Mouse (Mus musculus): ENCODE results near the gene Abraxas1. TPM values are rescaled to one million over a fixed set of nuclear protein-coding genes. Genes with fewer than 3 reads are reported as not detected.
A peak's percentile ranks its signal among the peaks of the same experiment; 100 is the strongest.

Abraxas1 gene
- 32.2 and 33.0 TPM in 2 replicates for polyA plus RNA-seq (2015; fragmentation: Nextera tagmentation; extraction: Ambion mirVana)

GRCm38 (mm10) chr5:100820483-100821184, at the start of gene Abraxas1:
Gene Abraxas1, minus strand, starts transcription at chr5:100820965.
- Histone ChIP-seq H3K9ac (ENCODE audit: low read length) (peak within 1 kb of the TSS; percentile 98), H3K4me2 (ENCODE audit: low read depth, low read length) (peak within 1 kb of the TSS; percentile 77), H3K27me3 (ENCODE audit: control insufficient read depth, insufficient read depth, low read depth, low read length) (no peaks in the 10 kb centered on the region), H3K4me3 (ENCODE audit: low read length) (peak within 1 kb of the TSS; percentile 83), H3K27ac (ENCODE audit: low read length) (peak within 1 kb of the TSS; percentile 75), H3K36me3 (ENCODE audit: control insufficient read depth, insufficient read depth, low read length) (no peaks in the 10 kb centered on the region), H3K9me3 (ENCODE audit: control insufficient read depth, low read length) (no peaks in the 10 kb centered on the region), H3K4me1 (replicated peaks; ENCODE audit: control insufficient read depth, insufficient read depth, low read length) (0 out of 2 replicates have a peak, but pooled peaks cover 2% of the 10 kb centered on the region)
- under 1% methylated on average over 63 of the region's 63 CpGs for WGBS
- ATAC-seq (ENCODE audit: low read depth): peak; percentile 97

DNA sequence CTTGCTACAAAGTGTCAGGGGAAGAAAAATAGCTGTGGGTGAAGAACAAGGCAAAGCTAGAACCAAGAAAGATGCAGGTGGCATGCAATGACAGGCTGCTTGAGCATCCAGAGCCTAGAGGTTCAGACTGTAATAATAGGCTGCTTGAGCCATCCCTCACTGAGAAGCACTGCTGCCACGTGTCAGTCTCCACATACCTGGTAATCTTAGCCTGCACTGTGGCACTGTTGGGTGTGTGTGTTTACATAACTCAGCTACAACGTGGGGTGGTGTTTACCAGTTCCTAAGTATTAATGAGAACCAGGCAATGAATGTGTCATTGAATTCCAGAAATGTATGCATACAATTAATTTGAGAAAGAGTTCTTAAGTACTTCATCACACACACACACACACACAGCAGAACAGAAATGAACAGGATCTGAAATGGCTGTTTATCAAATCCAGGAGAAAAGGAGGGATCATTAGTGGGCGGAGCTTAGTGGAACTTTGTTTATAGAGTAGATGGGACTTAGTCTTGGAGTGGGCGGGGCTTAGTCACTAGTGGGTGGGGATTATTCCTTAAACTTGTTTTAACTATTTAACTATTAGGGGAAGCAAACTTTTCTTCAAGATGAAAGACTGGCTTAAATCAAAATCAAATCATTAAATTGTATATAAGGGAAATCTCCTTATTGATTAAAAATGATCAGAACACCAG, 48.6 kb upstream of the Abraxas1 start:
- Histone ChIP-seq H3K4me3 (ENCODE audit: low read length) (no peak overlapping the region), H3K4me1 (replicated peaks; ENCODE audit: control insufficient read depth, insufficient read depth, low read length) (no peaks in the 10 kb centered on the region), H3K27me3 (ENCODE audit: control insufficient read depth, insufficient read depth, low read depth, low read length) (no peaks in the 10 kb centered on the region), H3K4me2 (ENCODE audit: low read depth, low read length) (no peak overlapping the region), H3K9me3 (ENCODE audit: control insufficient read depth, low read length) (no peaks in the 10 kb centered on the region; the same call in none of the 2 replicates), H3K27ac (ENCODE audit: low read length) (no peak overlapping the region), H3K9ac (ENCODE audit: low read length) (no peak overlapping the region), H3K36me3 (ENCODE audit: control insufficient read depth, insufficient read depth, low read length) (no peaks in the 10 kb centered on the region)
- 47% methylated on average over 4 of the region's 4 CpGs for WGBS
- no peak for ATAC-seq (ENCODE audit: low read depth)

DNA sequence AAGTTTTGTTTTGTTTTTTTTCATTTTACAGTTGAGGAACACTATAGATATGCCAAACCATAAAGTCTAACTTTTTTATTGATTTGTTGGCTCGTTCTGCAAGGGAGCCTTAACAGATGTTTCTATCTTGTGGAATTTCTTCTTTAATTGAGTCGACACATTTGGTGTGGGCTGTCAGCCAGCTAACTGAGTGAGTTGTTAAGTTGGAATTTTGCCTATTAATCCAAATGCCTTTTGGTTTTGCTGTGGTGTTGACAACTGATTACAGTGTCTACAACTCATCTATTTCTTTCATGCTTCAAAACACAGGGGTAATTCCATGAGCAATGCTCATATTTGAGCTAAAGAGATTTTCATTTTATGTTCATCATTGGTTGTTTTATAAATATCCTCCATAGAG, 45.4 kb upstream of the Abraxas1 start:
- WGBS: 59% methylated on average over 2 of the region's 2 CpGs
- Histone ChIP-seq H3K27me3 (ENCODE audit: control insufficient read depth, insufficient read depth, low read depth, low read length) (no peaks in the 10 kb centered on the region), H3K36me3 (ENCODE audit: control insufficient read depth, insufficient read depth, low read length) (no peaks in the 10 kb centered on the region), H3K4me2 (ENCODE audit: low read depth, low read length) (no peak overlapping the region), H3K4me1 (replicated peaks; ENCODE audit: control insufficient read depth, insufficient read depth, low read length) (no peaks in the 10 kb centered on the region), H3K4me3 (ENCODE audit: low read length) (no peak overlapping the region), H3K27ac (ENCODE audit: low read length) (no peak overlapping the region), H3K9ac (ENCODE audit: low read length) (no peak overlapping the region), H3K9me3 (ENCODE audit: control insufficient read depth, low read length) (no peaks in the 10 kb centered on the region; the same call in 1 of the 2 replicates)
- ATAC-seq (ENCODE audit: low read depth): no peak

- H3K4me1 ChIP-seq (replicated peaks; ENCODE audit: control insufficient read depth, insufficient read depth, low read length): no peaks in the 10 kb centered on the region
- H3K27me3 ChIP-seq (ENCODE audit: control insufficient read depth, insufficient read depth, low read depth, low read length): no peaks in the 10 kb centered on the region
- H3K27ac ChIP-seq (ENCODE audit: low read length): no peak overlapping the region
- 81% methylated on average over 6 of the region's 6 CpGs for WGBS
- no peak overlapping the region for H3K4me2 ChIP-seq (ENCODE audit: low read depth, low read length)
- no peak overlapping the region for H3K4me3 ChIP-seq (ENCODE audit: low read length)
- no peaks in the 10 kb centered on the region for H3K9me3 ChIP-seq (ENCODE audit: control insufficient read depth, low read length)
- H3K9ac ChIP-seq (ENCODE audit: low read length): no peak overlapping the region
- H3K36me3 ChIP-seq (ENCODE audit: control insufficient read depth, insufficient read depth, low read length): no peaks in the 10 kb centered on the region
- no peak for ATAC-seq (ENCODE audit: low read depth)
Measured at GRCm38 (mm10) chr5:100864438-100864837, 43.7 kb upstream of the Abraxas1 start.

- H3K4me2 ChIP-seq (ENCODE audit: low read depth, low read length): no peak overlapping the region
- H3K9ac ChIP-seq (ENCODE audit: low read length): no peak overlapping the region
- no peaks in the 10 kb centered on the region for H3K36me3 ChIP-seq (ENCODE audit: control insufficient read depth, insufficient read depth, low read length)
- 77% methylated on average over 2 of the region's 2 CpGs for WGBS
- H3K9me3 ChIP-seq (ENCODE audit: control insufficient read depth, low read length): no peaks in the 10 kb centered on the region
- H3K4me3 ChIP-seq (ENCODE audit: low read length): no peak overlapping the region
- ATAC-seq (ENCODE audit: low read depth): no peak
- H3K27me3 ChIP-seq (ENCODE audit: control insufficient read depth, insufficient read depth, low read depth, low read length): no peaks in the 10 kb centered on the region
- no peak overlapping the region for H3K27ac ChIP-seq (ENCODE audit: low read length)
- no peaks in the 10 kb centered on the region for H3K4me1 ChIP-seq (replicated peaks; ENCODE audit: control insufficient read depth, insufficient read depth, low read length)
Measured at GRCm38 (mm10) chr5:100863091-100863490, 42.3 kb upstream of the Abraxas1 start.

GRCm38 (mm10) chr5:100861811-100862210, 41.0 kb upstream of the Abraxas1 start:
- no peak overlapping the region for H3K4me3 ChIP-seq (ENCODE audit: low read length)
- no peak overlapping the region for H3K4me2 ChIP-seq (ENCODE audit: low read depth, low read length)
- ATAC-seq (ENCODE audit: low read depth): peak; percentile 43; the same call in 1 of the 2 replicates
- no peaks in the 10 kb centered on the region for H3K4me1 ChIP-seq (replicated peaks; ENCODE audit: control insufficient read depth, insufficient read depth, low read length)
- H3K36me3 ChIP-seq (ENCODE audit: control insufficient read depth, insufficient read depth, low read length): no peaks in the 10 kb centered on the region
- no peak overlapping the region for H3K9ac ChIP-seq (ENCODE audit: low read length)
- 74% methylated on average over 7 of the region's 7 CpGs for WGBS
- no peaks in the 10 kb centered on the region for H3K27me3 ChIP-seq (ENCODE audit: control insufficient read depth, insufficient read depth, low read depth, low read length)
- no peak overlapping the region for H3K27ac ChIP-seq (ENCODE audit: low read length)
- H3K9me3 ChIP-seq (ENCODE audit: control insufficient read depth, low read length): no peaks in the 10 kb centered on the region

DNA sequence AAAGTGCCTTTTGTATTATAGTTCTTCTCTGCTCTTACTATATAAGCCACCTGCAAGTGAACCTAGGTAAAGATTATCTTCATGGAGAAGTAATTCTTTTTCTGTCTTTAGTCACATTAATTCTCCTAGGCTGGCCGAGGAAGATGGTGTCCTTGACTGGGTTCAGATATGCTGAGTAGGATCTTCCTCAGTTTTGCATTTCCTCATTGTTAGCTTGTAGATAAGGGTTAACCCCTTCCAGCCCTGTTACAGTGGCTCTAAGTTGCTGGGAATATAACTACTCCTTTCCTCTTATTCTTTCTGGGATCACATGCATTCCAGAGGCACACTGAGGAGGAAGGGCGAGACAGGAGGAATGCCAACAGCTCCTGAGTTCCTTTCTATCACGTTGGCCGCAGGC, 40.4 kb upstream of the Abraxas1 start:
- no peaks in the 10 kb centered on the region for H3K27me3 ChIP-seq (ENCODE audit: control insufficient read depth, insufficient read depth, low read depth, low read length)
- 25% methylated on average over 4 of the region's 4 CpGs for WGBS
- no peak for ATAC-seq (ENCODE audit: low read depth)

DNA sequence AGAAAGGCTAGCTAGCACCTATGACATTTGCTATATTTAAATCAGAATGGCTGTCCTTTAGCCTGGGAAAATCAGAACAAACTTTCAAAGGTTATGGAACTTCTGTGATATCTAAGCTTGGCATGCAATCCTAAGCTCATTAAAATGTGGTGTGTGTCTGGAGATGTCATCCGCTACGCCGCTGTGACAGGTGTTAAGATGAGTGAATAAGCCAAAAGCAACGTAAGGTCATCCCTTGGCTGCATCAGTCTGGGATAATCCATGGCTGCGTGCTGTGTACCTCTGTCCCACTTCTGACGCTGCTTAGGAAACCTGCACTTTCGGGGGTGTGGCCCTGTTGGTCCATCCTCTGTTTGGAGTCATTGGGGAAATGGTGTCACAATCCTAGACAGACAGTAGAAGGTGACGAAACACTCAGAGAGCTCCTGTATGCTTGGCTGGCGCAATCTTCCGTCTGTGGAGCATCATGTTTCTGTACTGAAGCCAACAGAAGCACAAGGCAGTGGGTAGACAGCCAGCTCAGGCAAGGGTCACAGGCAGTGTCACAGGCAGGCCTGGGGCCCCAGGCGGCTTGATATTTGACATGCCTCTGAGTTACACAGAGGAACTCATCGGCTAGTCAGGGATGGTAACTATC, 39.8 kb upstream of the Abraxas1 start:
- ATAC-seq (ENCODE audit: low read depth): peak; percentile 60
- no peak overlapping the region for H3K4me2 ChIP-seq (ENCODE audit: low read depth, low read length)
- H3K4me1 ChIP-seq (replicated peaks; ENCODE audit: control insufficient read depth, insufficient read depth, low read length): no peaks in the 10 kb centered on the region
- H3K9ac ChIP-seq (ENCODE audit: low read length): no peak overlapping the region
- H3K4me3 ChIP-seq (ENCODE audit: low read length): no peak overlapping the region
- WGBS: 53% methylated on average over 12 of the region's 12 CpGs
- no peaks in the 10 kb centered on the region for H3K36me3 ChIP-seq (ENCODE audit: control insufficient read depth, insufficient read depth, low read length)
- H3K9me3 ChIP-seq (ENCODE audit: control insufficient read depth, low read length): no peaks in the 10 kb centered on the region
- H3K27me3 ChIP-seq (ENCODE audit: control insufficient read depth, insufficient read depth, low read depth, low read length): no peaks in the 10 kb centered on the region
- no peak overlapping the region for H3K27ac ChIP-seq (ENCODE audit: low read length)

More for the DNA sequence above, 40.4 kb upstream of the Abraxas1 start:
- Histone ChIP-seq H3K9me3 (ENCODE audit: control insufficient read depth, low read length) (no peaks in the 10 kb centered on the region), H3K27ac (ENCODE audit: low read length) (no peak overlapping the region), H3K4me1 (replicated peaks; ENCODE audit: control insufficient read depth, insufficient read depth, low read length) (no peaks in the 10 kb centered on the region), H3K9ac (ENCODE audit: low read length) (no peak overlapping the region), H3K36me3 (ENCODE audit: control insufficient read depth, insufficient read depth, low read length) (no peaks in the 10 kb centered on the region), H3K4me3 (ENCODE audit: low read length) (no peak overlapping the region), H3K4me2 (ENCODE audit: low read depth, low read length) (no peak overlapping the region)

DNA sequence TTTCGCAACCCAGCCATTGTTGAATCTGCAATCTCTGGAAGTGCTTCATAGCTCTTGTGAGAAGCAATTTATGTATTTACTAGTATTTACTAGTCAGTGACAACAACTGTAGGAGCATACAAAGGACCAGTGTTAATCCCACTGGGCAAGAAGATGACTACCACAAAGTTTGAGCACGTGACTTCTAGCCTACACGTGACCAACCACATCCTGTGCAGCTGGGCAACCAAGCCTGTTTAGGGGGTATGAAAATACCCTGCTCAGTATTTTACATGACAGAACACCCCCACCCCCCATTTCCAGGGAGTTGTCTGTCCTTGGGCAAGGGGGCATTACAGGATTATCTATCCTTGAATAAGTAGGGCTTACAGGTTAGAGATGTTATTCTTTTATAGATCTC, 35.8 kb upstream of the Abraxas1 start:
- Histone ChIP-seq H3K4me2 (ENCODE audit: low read depth, low read length) (no peak overlapping the region), H3K36me3 (ENCODE audit: control insufficient read depth, insufficient read depth, low read length) (no peaks in the 10 kb centered on the region), H3K4me3 (ENCODE audit: low read length) (no peak overlapping the region), H3K9ac (ENCODE audit: low read length) (no peak overlapping the region), H3K9me3 (ENCODE audit: control insufficient read depth, low read length) (no peaks in the 10 kb centered on the region), H3K27ac (ENCODE audit: low read length) (no peak overlapping the region), H3K4me1 (replicated peaks; ENCODE audit: control insufficient read depth, insufficient read depth, low read length) (no peaks in the 10 kb centered on the region), H3K27me3 (ENCODE audit: control insufficient read depth, insufficient read depth, low read depth, low read length) (no peaks in the 10 kb centered on the region)
- WGBS: 84% methylated on average over 3 of the region's 3 CpGs
- ATAC-seq (ENCODE audit: low read depth): no peak
